Mouse (Mus musculus) myocyte (in vitro differentiated cells): Measurements from ENCODE around the gene Dlgap4.

Experiments
- E2F4 ChIP-seq: IDR thresholded peaks from one replicate; pipeline ENCODE4 v1.6.1; 2011; ENCODE audit warnings: mild to moderate bottlenecking, control low read depth, moderate library complexity; ENCODE audit not compliant: insufficient read depth
- MAX ChIP-seq: IDR thresholded peaks from one replicate; pipeline ENCODE4 v1.6.1; 2011; ENCODE audit warnings: low read depth, mild to moderate bottlenecking, control low read depth
- POLR2A ChIP-seq: IDR thresholded peaks from one replicate; pipeline ENCODE4 v1.6.1; 2011; ENCODE audit warnings: low read depth, mild to moderate bottlenecking, control low read depth, moderate library complexity; ENCODE audit not compliant: insufficient read length
- SRF ChIP-seq: IDR thresholded peaks from one replicate; pipeline ENCODE4 v1.6.1; 2011; ENCODE audit warnings: low read depth; ENCODE audit not compliant: control insufficient read depth, insufficient read length
- TCF3 ChIP-seq: IDR thresholded peaks from one replicate; pipeline ENCODE4 v1.6.1; 2011; ENCODE audit warnings: low read depth, control low read depth; ENCODE audit not compliant: insufficient read length

- no peak for TF ChIP-seq MAX
- TF ChIP-seq POLR2A, result no peak
- no peak for TF ChIP-seq SRF
- TF ChIP-seq TCF3, result no peak
- no peak for TF ChIP-seq E2F4
Observed at GRCm38 (mm10) chr2:156581244-156581643, 32.3 kb upstream of the Dlgap4 start.
